Mouse (Mus musculus): ENCODE results near the gene Unc45a. TPM values are rescaled to one million over a fixed set of nuclear protein-coding genes. Genes with fewer than 3 reads are reported as not detected.

The Unc45a gene
- 10 to 100 TPM; 11.6 to 12.6 TPM for total RNA-seq (2021)
- long read RNA-seq, experiment 1, partial matches to known transcripts: 3 of 5 reads
- long read RNA-seq, experiment 1, other reads (novel, unspliced or antisense): 1 of 5 reads
- long read RNA-seq, experiment 2, partial matches to known transcripts: 0 of 8 reads
- long read RNA-seq, experiment 2, other reads (novel, unspliced or antisense): 6 of 8 reads

DNA sequence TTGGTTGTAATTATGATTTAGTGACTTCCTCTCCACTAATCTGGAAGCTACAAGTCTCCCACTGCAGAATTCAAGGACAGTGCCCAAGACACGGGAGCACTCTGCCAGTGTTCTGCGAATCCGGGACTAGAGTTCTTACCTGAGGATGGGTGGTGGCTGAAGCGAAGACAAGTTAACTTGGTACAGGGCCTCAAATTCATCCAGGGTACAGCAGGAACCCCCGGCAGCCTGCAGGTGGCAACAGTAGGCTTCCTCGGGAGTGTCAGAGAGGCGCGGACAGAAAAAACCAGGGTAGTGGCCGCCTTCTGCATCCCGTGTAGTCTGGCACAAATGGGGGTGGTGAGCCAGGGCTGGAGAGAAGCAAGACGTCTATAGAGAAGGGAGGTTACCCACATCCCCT is at the start of gene Unc45a:
TSS of gene Unc45a (minus strand) at position 213 of the 400 bp plus-strand sequence.
- DNase-seq: peak; percentile 67

- DNase-seq: peak; percentile 77
Observed at GRCm38 (mm10) chr7:80387633-80388543, 47.1 kb upstream of the Unc45a start, which contains the start of gene Fes. Gene Fes (minus strand): TSS chr7:80387946.

DNA sequence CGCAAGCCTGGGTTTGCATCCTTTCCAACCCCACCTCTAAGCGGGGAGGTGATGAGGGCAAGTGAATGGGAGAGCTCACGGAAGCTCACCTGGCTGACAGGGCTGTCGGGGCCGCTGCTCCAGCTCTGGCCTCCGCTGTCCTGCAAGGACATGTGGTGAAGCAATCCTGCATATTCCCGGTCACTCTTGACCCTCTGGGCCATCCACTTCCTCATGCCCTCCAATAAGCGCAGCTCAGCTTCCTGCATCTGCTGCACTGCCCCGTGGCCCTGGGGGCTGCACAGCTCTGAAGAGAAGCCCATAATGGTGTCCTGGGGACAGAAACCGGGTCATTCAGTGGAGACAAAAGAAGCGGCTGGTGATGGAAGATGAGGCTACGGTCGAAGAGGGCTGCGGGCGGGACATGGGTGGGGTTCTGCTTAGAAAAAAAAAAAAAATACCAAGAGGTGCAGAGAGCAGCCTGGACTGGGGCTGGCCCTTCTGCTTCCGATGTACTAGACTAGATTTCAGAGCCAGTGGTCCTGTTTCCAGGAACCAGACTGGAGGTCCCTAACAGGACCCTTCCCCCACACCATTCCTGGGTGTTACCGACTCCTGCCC is 46.3 kb upstream of the Unc45a start:
- DNase-seq: no peak

- DNase-seq: peak; percentile 80
Observed at GRCm38 (mm10) chr7:80386235-80386930, 45.6 kb upstream of the Unc45a start.

- no peak for DNase-seq
Observed at GRCm38 (mm10) chr7:80382919-80383318, 42.1 kb upstream of the Unc45a start.

DNA sequence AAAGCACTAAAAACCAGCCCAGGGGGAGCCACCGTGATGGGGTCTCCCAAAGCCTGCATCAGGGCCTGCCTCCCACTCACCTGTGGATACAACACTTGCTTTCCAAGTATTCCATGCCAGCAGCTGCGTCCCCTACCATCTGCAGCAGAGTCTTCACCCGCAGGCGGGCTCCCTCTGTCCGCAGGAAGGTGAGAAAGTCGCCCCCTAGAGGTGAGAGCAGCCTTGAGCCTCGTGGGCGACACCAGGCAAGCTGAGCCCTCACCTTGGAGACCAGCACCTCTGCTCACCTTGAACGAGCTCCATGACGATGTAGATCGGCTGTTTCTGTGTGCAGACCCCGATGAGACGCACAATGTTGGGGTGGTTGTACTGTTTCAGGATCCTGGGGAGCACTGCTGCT is 38.7 kb upstream of the Unc45a start:
- DNase-seq: no peak

DNA sequence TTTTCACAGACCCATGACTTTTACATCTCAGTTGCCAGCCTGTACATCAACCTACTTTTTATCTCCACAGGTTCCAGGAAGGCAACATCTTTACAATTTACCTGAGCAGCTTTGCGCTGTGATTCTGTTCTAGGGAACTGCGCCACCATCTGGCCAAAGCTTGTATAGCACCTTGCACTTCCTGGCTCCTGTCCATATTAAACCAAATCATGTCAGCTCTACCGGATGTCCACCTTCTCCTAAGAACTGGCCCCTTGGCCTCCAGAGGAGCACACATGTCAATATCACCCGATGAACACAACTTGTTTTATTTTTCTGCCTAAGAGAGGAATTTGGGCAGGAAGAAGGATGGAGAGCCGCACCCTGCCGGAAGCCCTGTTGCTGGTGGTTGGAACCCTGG is 36.7 kb upstream of the Unc45a start:
- DNase-seq: no peak

GRCm38 (mm10) chr7:80376192-80376591 is 35.4 kb upstream of the Unc45a start:
- DNase-seq: no peak

- no peak for DNase-seq
Observed at GRCm38 (mm10) chr7:80375376-80376039, 34.7 kb upstream of the Unc45a start.

DNA sequence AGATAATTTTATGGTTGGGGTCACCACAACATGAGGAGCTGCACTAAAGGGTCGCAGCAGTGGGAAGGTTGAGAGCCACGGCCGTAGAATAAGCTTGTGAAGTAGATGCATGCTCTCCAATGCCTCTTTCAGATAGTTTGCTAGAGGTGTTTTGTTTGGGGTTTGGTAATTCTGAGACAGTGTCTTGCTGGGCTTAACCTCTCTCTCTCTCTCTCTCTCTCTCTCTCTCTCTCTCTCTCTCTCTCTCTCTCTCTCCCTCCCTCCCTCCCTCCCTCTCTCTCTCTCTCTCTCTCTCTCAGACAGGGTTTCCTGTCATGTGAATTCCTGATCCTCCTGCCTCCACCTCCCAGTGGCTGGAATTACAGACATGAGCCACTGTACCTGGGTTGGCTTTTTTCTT is 33.9 kb upstream of the Unc45a start:
- no peak for DNase-seq

DNA sequence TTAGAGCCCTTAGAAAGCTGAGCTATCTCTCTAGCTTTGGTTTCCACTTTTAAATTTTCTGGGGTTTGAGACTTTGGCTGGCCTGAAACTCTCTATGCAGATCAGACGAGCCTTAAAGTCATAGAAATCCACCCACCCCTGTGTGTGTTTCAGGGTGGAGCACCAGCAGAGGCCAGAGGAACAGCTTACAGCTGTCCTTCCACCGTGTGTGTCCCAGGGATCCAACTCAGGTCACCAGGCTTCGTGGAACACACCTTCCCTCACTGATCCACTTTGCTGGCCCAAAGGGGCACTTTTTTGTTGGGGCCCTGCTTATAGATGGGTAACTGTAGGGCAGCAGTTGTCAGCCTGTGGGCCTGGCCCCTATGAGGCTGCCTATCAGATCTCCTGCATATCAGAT is 33.5 kb upstream of the Unc45a start:
- DNase-seq: no peak

- no peak for DNase-seq
Observed at GRCm38 (mm10) chr7:80373850-80374249, 33.0 kb upstream of the Unc45a start.

DNA sequence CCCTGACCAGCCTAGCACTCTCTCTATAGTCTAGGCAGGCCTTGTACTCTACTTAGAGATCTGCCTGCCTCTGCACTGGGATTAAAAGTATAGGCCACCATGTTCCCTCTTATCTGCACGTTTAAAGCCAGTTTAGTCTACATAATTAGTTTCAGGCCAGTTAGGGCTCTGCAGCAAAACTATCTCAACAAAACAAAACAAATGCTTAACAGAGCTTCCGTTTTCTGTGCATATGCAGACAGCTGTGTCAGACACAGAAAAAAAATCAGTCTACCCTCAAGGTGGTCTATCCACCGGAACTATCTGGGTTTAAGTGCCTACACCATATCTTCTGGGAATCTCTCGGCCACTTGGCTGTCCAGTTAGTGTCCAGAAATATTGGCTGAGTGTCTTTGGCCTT is 32.5 kb upstream of the Unc45a start:
- no peak for DNase-seq

GRCm38 (mm10) chr7:80372667-80373066 is 31.9 kb upstream of the Unc45a start:
- DNase-seq: no peak

- DNase-seq: no peak
Observed at GRCm38 (mm10) chr7:80372166-80372565, 31.4 kb upstream of the Unc45a start.

GRCm38 (mm10) chr7:80371041-80371751 is 30.4 kb upstream of the Unc45a start, which contains the start of gene Man2a2:
Gene Man2a2 (minus strand): TSS chr7:80371375.
- peak; percentile 82 for DNase-seq

DNA sequence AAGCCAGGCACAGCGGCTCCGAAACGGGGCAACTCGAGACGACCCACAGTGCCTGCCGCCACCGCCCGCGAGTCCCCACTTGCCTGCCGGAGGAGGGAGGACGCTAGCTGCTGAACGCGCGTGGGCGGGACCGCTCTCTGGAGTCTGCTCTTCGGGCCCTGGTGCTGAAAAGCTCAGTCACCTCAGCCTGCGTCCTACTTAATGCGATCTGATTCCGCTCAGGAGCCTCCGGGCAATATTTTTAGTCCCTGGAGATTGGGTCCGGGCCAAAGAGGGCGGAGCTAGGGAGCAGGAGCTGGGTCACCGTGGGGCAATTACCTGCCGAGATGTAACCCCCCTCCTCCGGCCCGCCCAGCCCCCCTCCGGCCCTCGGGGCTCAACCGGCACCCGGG is 29.8 kb upstream of the Unc45a start:
- peak; percentile 86 for DNase-seq

DNA sequence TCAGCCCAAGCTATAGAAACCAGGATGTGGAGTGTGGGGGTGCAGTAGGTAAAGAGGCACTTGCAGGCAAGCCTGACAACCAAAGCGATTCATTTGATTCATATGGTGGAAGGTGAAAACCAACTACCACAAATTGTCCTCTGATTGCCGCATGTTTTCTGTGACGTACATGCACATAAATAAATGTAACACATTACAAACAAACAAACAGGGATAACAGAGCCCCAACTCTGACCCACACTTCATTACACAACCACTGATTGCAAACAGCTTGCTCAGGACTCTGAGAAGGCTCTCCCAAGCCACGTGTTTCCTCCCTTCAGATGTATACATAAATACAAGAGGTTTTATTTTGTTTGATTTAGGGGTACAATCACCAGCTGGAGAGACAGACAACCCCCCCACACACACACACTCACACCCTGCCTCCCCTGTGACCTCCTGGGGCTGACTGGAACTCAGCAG is 29.2 kb upstream of the Unc45a start:
- no peak for DNase-seq

DNA sequence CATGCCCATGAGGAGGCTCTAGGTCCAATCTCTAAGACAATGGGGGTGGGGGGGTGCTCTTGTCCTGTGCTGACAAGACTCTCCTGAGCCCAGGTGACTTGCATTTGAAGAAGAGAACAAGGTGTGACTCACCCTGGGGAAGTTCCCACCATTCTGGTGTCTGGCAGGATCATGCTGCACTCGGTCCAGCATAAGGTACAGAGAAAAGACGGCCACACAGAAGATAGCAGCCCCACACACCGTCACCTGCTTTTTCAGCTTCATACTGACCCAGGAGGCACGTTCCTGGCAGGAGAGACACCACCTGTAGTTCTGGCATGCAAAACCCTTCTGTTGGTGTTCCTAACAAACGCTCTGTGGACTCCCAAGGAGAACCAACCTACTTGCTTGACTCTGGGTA is 28.7 kb upstream of the Unc45a start:
- DNase-seq: no peak

DNA sequence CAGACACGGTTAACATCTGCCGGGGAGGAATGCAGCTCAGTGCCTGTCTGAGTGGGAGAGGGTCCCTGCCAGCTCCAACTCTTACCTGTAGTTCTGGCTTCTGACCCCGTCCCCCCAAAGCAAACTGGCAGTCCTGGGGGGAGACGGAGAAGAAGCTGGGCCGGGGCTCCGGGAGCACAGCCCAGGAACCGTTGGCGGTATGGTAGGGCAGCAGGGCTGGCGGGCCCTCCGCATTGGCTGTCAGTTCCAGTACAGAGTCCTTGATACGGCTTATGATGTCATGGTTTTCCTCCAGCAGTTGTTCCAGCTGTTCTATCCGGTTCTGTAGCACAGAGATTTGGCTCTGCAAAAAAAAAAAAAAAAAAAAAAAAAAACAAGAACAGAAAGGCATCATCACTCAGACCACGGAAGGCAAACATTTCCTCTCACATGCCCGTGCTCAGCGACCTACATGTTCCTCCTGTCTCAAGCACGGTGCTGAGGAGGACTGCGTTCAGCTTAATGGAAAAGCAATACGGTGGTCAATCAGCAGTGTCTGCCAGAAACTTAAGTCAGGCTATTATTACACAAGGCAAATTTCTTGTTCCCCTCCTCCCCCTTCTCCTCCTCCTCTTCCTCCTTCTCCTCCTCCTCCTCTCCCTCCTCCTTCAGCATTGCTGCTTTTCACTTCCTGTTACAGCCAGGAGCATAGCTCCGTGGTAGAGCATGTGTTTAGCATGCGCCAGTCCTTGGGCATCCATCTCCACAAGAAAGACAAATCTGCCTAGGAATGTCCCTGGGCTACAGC is 28.0 kb upstream of the Unc45a start:
- no peak for DNase-seq
